Mouse (Mus musculus) cerebellum, adult 8-10 months (tissue): Measurements from ENCODE around the gene Lag3.

ENCODE experiments used
- DNase-seq: peaks from one replicate; pipeline ENCODE4 v3.0.0; 2022

The Lag3 gene

GRCm38 (mm10) chr6:124911533-124912218, at the start of gene Lag3:
TSS of gene Lag3 (minus strand) at chr6:124911705.
- no peak for DNase-seq

- DNase-seq: no peak
These were observed 49.5 kb upstream of the Lag3 start for GRCm38 (mm10) chr6:124961021-124961420.

- DNase-seq: no peak
These were observed 48.5 kb upstream of the Lag3 start for GRCm38 (mm10) chr6:124959960-124960359.

GRCm38 (mm10) chr6:124958127-124958526, 46.6 kb upstream of the Lag3 start:
- DNase-seq: no peak

- DNase-seq: no peak
These were observed 43.7 kb upstream of the Lag3 start for GRCm38 (mm10) chr6:124955212-124955611.

- no peak for DNase-seq
These were observed 42.6 kb upstream of the Lag3 start for GRCm38 (mm10) chr6:124953991-124954715.

GRCm38 (mm10) chr6:124943526-124943925, 32.0 kb upstream of the Lag3 start:
- DNase-seq: no peak

GRCm38 (mm10) chr6:124941679-124942078, 30.2 kb upstream of the Lag3 start:
- no peak for DNase-seq

- no peak for DNase-seq
These were observed 27.0 kb upstream of the Lag3 start for GRCm38 (mm10) chr6:124938554-124938953.

GRCm38 (mm10) chr6:124937493-124937892, 26.0 kb upstream of the Lag3 start:
- no peak for DNase-seq

GRCm38 (mm10) chr6:124936681-124937080, 25.2 kb upstream of the Lag3 start:
- DNase-seq: no peak

GRCm38 (mm10) chr6:124934670-124935069, 23.2 kb upstream of the Lag3 start:
- no peak for DNase-seq

- DNase-seq: no peak
These were observed 21.6 kb upstream of the Lag3 start for GRCm38 (mm10) chr6:124933127-124933526.

- no peak for DNase-seq
These were observed 20.8 kb upstream of the Lag3 start for GRCm38 (mm10) chr6:124932314-124932695.

- no peak for DNase-seq
These were observed 20.2 kb upstream of the Lag3 start for GRCm38 (mm10) chr6:124931525-124932313.

- peak; percentile 100 for DNase-seq
These were observed 19.4 kb upstream of the Lag3 start, which contains the start of gene Mlf2 for GRCm38 (mm10) chr6:124930754-124931524. TSS of gene Mlf2 (plus strand) at chr6:124931386.

GRCm38 (mm10) chr6:124930231-124930630, 18.7 kb upstream of the Lag3 start:
- no peak for DNase-seq

GRCm38 (mm10) chr6:124925941-124926340, 14.4 kb upstream of the Lag3 start:
- DNase-seq: no peak

- no peak for DNase-seq
These were observed 13.8 kb upstream of the Lag3 start for GRCm38 (mm10) chr6:124925173-124925793.

- DNase-seq: no peak
These were observed 10.0 kb upstream of the Lag3 start for GRCm38 (mm10) chr6:124921539-124921938.

- no peak for DNase-seq
These were observed 9.0 kb upstream of the Lag3 start for GRCm38 (mm10) chr6:124920318-124921085.
